Mouse (Mus musculus) adrenal gland, postnatal 14 days (tissue): ENCODE measurements at regions not wholly inside any gene's neighbourhood (a gene's known extent, or its start where the extent isn't known, plus 50 kb on each side); places are given as distances from the start of the nearest gene placed in this dataset.
"Not testable (repeated sequence)": the region's sequence is repeated elsewhere in the genome, so short reads cannot be mapped to it uniquely, and the experiment has no call there.

Source experiments
- DNase-seq: peaks from one replicate; pipeline ENCODE4 v3.0.0; 2021; ENCODE audit warnings: mixed read lengths

- DNase-seq, result no peak
These were observed 402.0 kb upstream of the Igfbp7 start for GRCm38 (mm10) chr5:77809844-77810243.

GRCm38 (mm10) chr5:77807726-77808125 lies 399.9 kb upstream of the Igfbp7 start:
- DNase-seq, result peak; percentile 71

- DNase-seq, result no peak
These were observed 398.7 kb upstream of the Igfbp7 start for GRCm38 (mm10) chr5:77806334-77807157.

- DNase-seq, result no peak
These were observed 398.0 kb upstream of the Igfbp7 start for GRCm38 (mm10) chr5:77805796-77806195.

- no peak for DNase-seq
These were observed 397.5 kb upstream of the Igfbp7 start for GRCm38 (mm10) chr5:77805303-77805702.

GRCm38 (mm10) chr5:77804113-77804512 lies 396.3 kb upstream of the Igfbp7 start:
- no peak for DNase-seq

- DNase-seq, result peak; percentile 44
These were observed 395.7 kb upstream of the Igfbp7 start for GRCm38 (mm10) chr5:77803562-77803961.

GRCm38 (mm10) chr5:77796960-77797359 lies 389.1 kb upstream of the Igfbp7 start:
- DNase-seq, result no peak

- DNase-seq, result no peak
These were observed 387.9 kb upstream of the Igfbp7 start for GRCm38 (mm10) chr5:77795766-77796165.

GRCm38 (mm10) chr5:77783953-77784352 lies 376.1 kb upstream of the Igfbp7 start:
- no peak for DNase-seq

- DNase-seq, result peak; percentile 5
These were observed 354.7 kb upstream of the Igfbp7 start for GRCm38 (mm10) chr5:77762426-77763042.

- no peak for DNase-seq
These were observed 354.2 kb upstream of the Igfbp7 start for GRCm38 (mm10) chr5:77762013-77762412.

- no peak for DNase-seq
These were observed 341.1 kb upstream of the Igfbp7 start for GRCm38 (mm10) chr5:77748933-77749332.

GRCm38 (mm10) chr5:77746604-77747003 lies 338.8 kb upstream of the Igfbp7 start:
- no peak for DNase-seq

- DNase-seq, result no peak
These were observed 335.6 kb upstream of the Igfbp7 start for GRCm38 (mm10) chr5:77743467-77743866.

- not testable (repeated sequence) for DNase-seq
These were observed 322.4 kb upstream of the Igfbp7 start for GRCm38 (mm10) chr5:77730286-77730685.

- no peak for DNase-seq
These were observed 273.8 kb upstream of the Igfbp7 start for GRCm38 (mm10) chr5:77681592-77681991.

GRCm38 (mm10) chr5:77672073-77672924 lies 264.5 kb upstream of the Igfbp7 start:
- no peak for DNase-seq

GRCm38 (mm10) chr5:77663096-77663495 lies 255.3 kb upstream of the Igfbp7 start:
- DNase-seq, result no peak

GRCm38 (mm10) chr5:77659016-77659415 lies 251.2 kb upstream of the Igfbp7 start:
- no peak for DNase-seq

GRCm38 (mm10) chr5:77644651-77645050 lies 236.8 kb upstream of the Igfbp7 start:
- no peak for DNase-seq

GRCm38 (mm10) chr5:77620402-77620801 lies 212.6 kb upstream of the Igfbp7 start:
- no peak for DNase-seq

- DNase-seq, result no peak
These were observed 202.7 kb upstream of the Igfbp7 start for GRCm38 (mm10) chr5:77610496-77610895.
